Mouse (Mus musculus): ENCODE results near the gene Cpne4. TPM values are rescaled to one million over a fixed set of nuclear protein-coding genes. Genes with fewer than 3 reads are reported as not detected.

Gene Cpne4
- total and polyA plus RNA-seq, 3 experiments, result not detected

DNA sequence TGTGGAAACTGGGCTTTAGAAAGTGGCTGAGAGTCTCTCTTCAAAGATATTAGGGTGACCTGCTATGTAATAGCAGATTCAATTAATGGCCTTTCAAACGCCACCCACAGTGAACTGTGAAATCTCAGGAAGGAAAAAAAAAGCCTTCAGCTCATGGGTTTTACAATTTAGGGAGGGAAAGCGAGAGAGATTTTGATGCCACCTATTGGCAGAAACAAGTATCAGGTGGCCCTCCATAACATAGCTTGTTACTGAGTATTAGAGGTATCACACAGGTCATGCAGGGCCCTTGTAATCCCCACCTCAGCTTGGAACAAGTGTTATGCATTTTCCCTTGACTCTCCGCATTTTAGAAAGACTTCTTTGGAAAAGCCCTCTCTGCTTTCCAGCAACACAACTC, 18.7 kb downstream of the Cpne4 start:
- H3K4me1 ChIP-seq (ENCODE audit: control insufficient read depth in 1 of 2, insufficient read depth in 2 of 2, low read length in 2 of 2), result no peaks in the 10 kb centered on the region
- H3K4me3 ChIP-seq (ENCODE audit: control insufficient read depth in 1 of 2, insufficient read depth in 1 of 2, low read depth in 2 of 2, low read length in 2 of 2), result no peak overlapping the region
- no peaks in the 10 kb centered on the region for H3K27me3 ChIP-seq (ENCODE audit: control insufficient read depth in 1 of 2, insufficient read depth in 2 of 2, low read length in 2 of 2)
- DNase-seq (ENCODE audit: low read depth, low spot score), result no peak
- no peaks in the 10 kb centered on the region for H3K79me2 ChIP-seq (ENCODE audit: control insufficient read depth, insufficient read depth, low read length, poor library complexity)
- TF ChIP-seq ZNF384 (IDR thresholded peaks at IDR 0.05; ENCODE audit: low read depth, low read length), result no peak
- TF ChIP-seq TAL1 (IDR thresholded peaks at IDR 0.05; ENCODE audit: low read length), result no peak
- no peak for TF ChIP-seq GATA1 (IDR thresholded peaks at IDR 0.05; ENCODE audit: low read depth, low read length)
- TF ChIP-seq MAZ (IDR thresholded peaks at IDR 0.05; ENCODE audit: low read depth, low read length), result no peak
- no peak for TF ChIP-seq KAT2A (conservative IDR thresholded peaks at IDR 0.05; ENCODE audit: low read depth, low read length)
- TF ChIP-seq CTCF (IDR thresholded peaks at IDR 0.05 in 2 of 3, conservative IDR thresholded peaks at IDR 0.05 in 1 of 3; ENCODE audit: control insufficient read depth in 1 of 3, insufficient read depth in 1 of 3, low read depth in 2 of 3, low read length in 3 of 3, poor library complexity in 1 of 3, severe bottlenecking in 1 of 3), result no peak
- no peak for TF ChIP-seq POLR2AphosphoS2 (IDR thresholded peaks at IDR 0.05; ENCODE audit: low read length)
- TF ChIP-seq TCF12 (IDR thresholded peaks at IDR 0.05; ENCODE audit: low read depth, low read length), result no peak
- TF ChIP-seq ETS1 (IDR thresholded peaks at IDR 0.05; ENCODE audit: low read depth, low read length), result no peak
- TF ChIP-seq NRF1 (IDR thresholded peaks at IDR 0.05; ENCODE audit: insufficient read depth, low read depth, low read length, poor library complexity, severe bottlenecking), result no peak
- TF ChIP-seq ZKSCAN1 (IDR thresholded peaks at IDR 0.05; ENCODE audit: low read depth, low read length), result no peak
- TF ChIP-seq HCFC1 (IDR thresholded peaks at IDR 0.05; ENCODE audit: low read depth, low read length), result no peak
- no peak for TF ChIP-seq SIN3A (IDR thresholded peaks at IDR 0.05; ENCODE audit: low read length)
- TF ChIP-seq ZC3H11A (IDR thresholded peaks at IDR 0.05; ENCODE audit: low read depth, low read length), result no peak
- TF ChIP-seq NELFE (IDR thresholded peaks at IDR 0.05; ENCODE audit: low read depth, low read length), result no peak
- TF ChIP-seq TBP (IDR thresholded peaks at IDR 0.05; ENCODE audit: low read depth, low read length), result no peak
- TF ChIP-seq E2F4 (IDR thresholded peaks at IDR 0.05; ENCODE audit: borderline replicate concordance, low read depth, low read length), result no peak
- no peak for TF ChIP-seq MAX (IDR thresholded peaks at IDR 0.05; ENCODE audit: low read length)
- no peak overlapping the region for H3K9ac ChIP-seq (ENCODE audit: control insufficient read depth, low read depth, low read length, poor library complexity, severe bottlenecking)
- no peaks in the 10 kb centered on the region for H3K9me3 ChIP-seq (replicated peaks; ENCODE audit: insufficient read depth, low read length)
- H3K36me3 ChIP-seq (ENCODE audit: control insufficient read depth in 1 of 2, insufficient read depth in 2 of 2, low read length in 2 of 2), result no peaks in the 10 kb centered on the region
- no peak overlapping the region for H3K27ac ChIP-seq (ENCODE audit: control insufficient read depth, low read depth, low read length)

DNA sequence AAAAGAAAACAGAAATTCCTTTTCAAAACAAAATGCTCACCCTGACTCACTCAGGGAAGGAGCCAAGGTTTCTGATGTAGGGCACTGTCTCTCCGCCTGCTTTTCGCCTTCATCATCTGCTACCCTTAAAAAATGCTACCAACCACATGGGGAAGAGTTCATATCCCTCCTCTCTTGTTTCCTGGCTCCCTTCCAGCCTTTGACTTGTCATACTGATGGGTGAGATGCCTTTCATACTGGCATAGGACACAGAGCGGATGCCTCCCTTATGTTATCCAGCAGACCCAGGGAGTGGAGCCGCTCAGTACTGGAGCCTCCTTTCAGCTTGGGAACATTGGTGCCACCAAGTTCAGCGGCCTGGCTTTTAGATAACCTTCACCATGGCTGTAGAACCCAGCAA, 19.4 kb downstream of the Cpne4 start:
- no peaks in the 10 kb centered on the region for H3K79me2 ChIP-seq (ENCODE audit: control insufficient read depth, insufficient read depth, low read length, poor library complexity)
- no peak overlapping the region for H3K27ac ChIP-seq (ENCODE audit: control insufficient read depth, low read depth, low read length)
- H3K36me3 ChIP-seq (ENCODE audit: control insufficient read depth in 1 of 2, insufficient read depth in 2 of 2, low read length in 2 of 2), result no peaks in the 10 kb centered on the region
- H3K4me3 ChIP-seq (ENCODE audit: control insufficient read depth in 1 of 2, insufficient read depth in 1 of 2, low read depth in 2 of 2, low read length in 2 of 2), result no peak overlapping the region
- H3K27me3 ChIP-seq (ENCODE audit: control insufficient read depth in 1 of 2, insufficient read depth in 2 of 2, low read length in 2 of 2), result no peaks in the 10 kb centered on the region
- TF ChIP-seq HCFC1 (IDR thresholded peaks at IDR 0.05; ENCODE audit: low read depth, low read length) (no peak), MEF2A (IDR thresholded peaks at IDR 0.05; ENCODE audit: extremely low read depth, insufficient replicate concordance, low read depth, low read length, poor library complexity, severe bottlenecking) (no peak), EP300 (IDR thresholded peaks at IDR 0.05; ENCODE audit: low read depth in 1 of 2, low read length in 2 of 2) (no peak)
- H3K9ac ChIP-seq (ENCODE audit: control insufficient read depth, low read depth, low read length, poor library complexity, severe bottlenecking), result no peak overlapping the region
- H3K9me3 ChIP-seq (replicated peaks; ENCODE audit: insufficient read depth, low read length), result no peaks in the 10 kb centered on the region
- H3K4me1 ChIP-seq (ENCODE audit: control insufficient read depth in 1 of 2, insufficient read depth in 2 of 2, low read length in 2 of 2), result no peaks in the 10 kb centered on the region
- no peak for DNase-seq (ENCODE audit: low read depth, low spot score)

Data from MEL (cell line).